Mouse (Mus musculus): ENCODE results near the gene Grb2.

- no peak for TF ChIP-seq EP300 (IDR thresholded peaks at IDR 0.05; ENCODE audit: low read depth)
- no peak for TF ChIP-seq CTCF (IDR thresholded peaks at IDR 0.05; ENCODE audit: low read depth)
Measured at GRCm38 (mm10) chr11:115677511-115677910, 30.9 kb downstream of the Grb2 start.

All from liver, postnatal 0 days (tissue).